Mouse (Mus musculus) hindbrain, embryonic 11.5 days (tissue): Measurements from ENCODE around the gene Rpl18a. TPM values are rescaled to one million over a fixed set of nuclear protein-coding genes. Genes with fewer than 3 reads are reported as not detected.

ENCODE experiments used
- ATAC-seq: fragments of 200-750 bp; cut with Nextera tagmentation; 2 replicates; pipeline ENCODE4 v1.8.0; 2017; ENCODE audit warnings: mild to moderate bottlenecking, moderate TSS enrichment, moderate library complexity; ENCODE audit not compliant: low FRiP score
- DNase-seq: peaks from one replicate; pipeline ENCODE4 v3.0.0-alpha.2; 2015; ENCODE audit warnings: low spot score
- H3K27ac ChIP-seq: fragments of 300-500 bp; sonication (generic); 2 replicates; pipeline ENCODE4 v1.5.1; 2014; ENCODE audit warnings: mild to moderate bottlenecking, low read depth, low read length
- H3K27me3 ChIP-seq: fragments of 300-500 bp; sonication (generic); 2 replicates; pipeline ENCODE4 v1.6.1; 2014; ENCODE audit warnings: mild to moderate bottlenecking, low read length, moderate library complexity, mixed read lengths; ENCODE audit not compliant: control insufficient read depth, insufficient read depth
- H3K36me3 ChIP-seq: fragments of 300-500 bp; sonication (generic); 2 replicates; pipeline ENCODE4 v1.6.1; 2014; ENCODE audit warnings: mild to moderate bottlenecking, low read length, moderate library complexity, mixed read lengths; ENCODE audit not compliant: control insufficient read depth, insufficient read depth
- H3K4me1 ChIP-seq: fragments of 300-500 bp; sonication (generic); replicated peaks from 2 replicates; pipeline ENCODE4 v1.6.1; 2014; ENCODE audit warnings: low read length, mixed read lengths; ENCODE audit not compliant: control insufficient read depth, insufficient read depth
- H3K4me2 ChIP-seq: fragments of 300-500 bp; sonication (generic); replicated peaks from 2 replicates; pipeline ENCODE4 v1.6.1; 2014; ENCODE audit warnings: mild to moderate bottlenecking, low read depth, low read length
- H3K4me3 ChIP-seq: fragments of 300-500 bp; sonication (generic); 2 replicates; pipeline ENCODE4 v1.5.1; 2014; ENCODE audit warnings: low read depth, low read length
- H3K9ac ChIP-seq: fragments of 300-500 bp; sonication (generic); 2 replicates; pipeline ENCODE4 v1.6.1; 2014; ENCODE audit warnings: low read depth, low read length
- H3K9me3 ChIP-seq: fragments of 300-500 bp; sonication (generic); 2 replicates; pipeline ENCODE4 v1.6.1; 2016; ENCODE audit warnings: low read length; ENCODE audit not compliant: control insufficient read depth
- WGBS: fragments of 180-500 bp; shearing (Covaris S2); extraction: QIAGEN DNeasy Blood & Tissue Kit; methylation state at CpG from one replicate; pipeline ENCODE4 v1.1.7; 2014; 5-methylcytosine and 5-hydroxymethylcytosine counted together
- polyA plus RNA-seq: library from polyadenylated mRNA; unstranded; fragments of >200 nt; fragmentation: Nextera tagmentation; extraction: Ambion mirVana; gene quantifications from 2 replicates; pipeline ENCODE4 v1.2.1, GENCODE M21; 2014

Gene Rpl18a
- polyA plus RNA-seq, 1 experiment from 2014 or later: 3,182 TPM

GRCm38 (mm10) chr8:70892896-70893655, 4.1 kb downstream of the Rpl18a start:
- H3K4me1 ChIP-seq: peaks cover 10% of the 10 kb centered on the region; the same call in 1 of the 2 replicates
- ATAC-seq (no peak), DNase-seq (no peak)
- H3K36me3 ChIP-seq: no peaks in the 10 kb centered on the region; the same call in 1 of the 2 replicates
- no peak overlapping the region for H3K27ac ChIP-seq
- WGBS: 25% methylated on average over 20 of the region's 20 CpGs
- peaks cover 39% of the 10 kb centered on the region for H3K27me3 ChIP-seq
- H3K4me2 ChIP-seq: no peak overlapping the region
- H3K4me3 ChIP-seq: no peak overlapping the region; the same call in 1 of the 2 replicates
- H3K9me3 ChIP-seq: no peaks in the 10 kb centered on the region
- no peak overlapping the region for H3K9ac ChIP-seq

- 2% methylated on average over 80 of the region's 80 CpGs for WGBS
- Histone ChIP-seq H3K9ac (no peak within 1 kb of the TSS), H3K4me2 (peak within 1 kb of the TSS; percentile 31), H3K4me3 (peak within 1 kb of the TSS; percentile 18; the same call in 1 of the 2 replicates), H3K27ac (no peak within 1 kb of the TSS), H3K4me1 (peaks cover 10% of the 10 kb centered on the region; the same call in 1 of the 2 replicates), H3K9me3 (no peaks in the 10 kb centered on the region), H3K27me3 (peaks cover 39% of the 10 kb centered on the region), H3K36me3 (no peaks in the 10 kb centered on the region; the same call in 1 of the 2 replicates)
- peak; percentile 53 for DNase-seq
- no peak for ATAC-seq
Measured at GRCm38 (mm10) chr8:70892022-70892895, 5.0 kb downstream of the Rpl18a start, which contains the start of gene Slc5a5. Gene Slc5a5 (minus strand): TSS chr8:70892757.

DNA sequence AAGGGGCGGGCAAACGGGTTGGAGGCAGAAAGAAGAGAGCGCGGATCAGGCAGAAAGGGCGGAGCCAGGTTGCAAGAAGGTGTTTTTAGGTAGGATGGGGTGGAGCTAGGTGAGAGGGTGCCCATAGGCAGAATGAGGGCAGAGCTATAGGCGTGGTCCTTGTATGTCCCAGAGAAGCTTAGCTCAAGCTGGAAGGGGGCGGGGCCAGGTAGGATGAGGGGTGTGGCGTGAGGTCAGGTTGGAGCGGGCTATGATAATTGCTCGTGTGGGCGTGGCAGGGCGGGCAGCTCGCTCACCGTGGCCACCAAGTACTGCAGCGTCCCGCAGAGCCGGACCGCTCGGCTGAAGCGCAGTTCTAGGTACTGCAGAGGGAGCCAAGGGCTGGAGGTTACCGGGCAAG, 5.9 kb downstream of the Rpl18a start:
- H3K4me2 ChIP-seq: no peak overlapping the region
- DNase-seq (no peak), ATAC-seq (no peak)
- H3K9me3 ChIP-seq: no peaks in the 10 kb centered on the region
- peaks cover 9% of the 10 kb centered on the region; the same call in 1 of the 2 replicates for H3K4me1 ChIP-seq
- no peak overlapping the region for H3K4me3 ChIP-seq
- H3K27me3 ChIP-seq: peaks cover 39% of the 10 kb centered on the region
- no peak overlapping the region for H3K9ac ChIP-seq
- WGBS: 6% methylated on average over 21 of the region's 21 CpGs
- no peaks in the 10 kb centered on the region; the same call in 1 of the 2 replicates for H3K36me3 ChIP-seq
- no peak overlapping the region for H3K27ac ChIP-seq

GRCm38 (mm10) chr8:70890656-70891055, 6.6 kb downstream of the Rpl18a start:
- 95% methylated on average over 5 of the region's 5 CpGs for WGBS
- Histone ChIP-seq H3K27me3 (peaks cover 39% of the 10 kb centered on the region), H3K9me3 (no peaks in the 10 kb centered on the region), H3K36me3 (no peaks in the 10 kb centered on the region; the same call in 1 of the 2 replicates), H3K27ac (no peak overlapping the region), H3K4me1 (peaks cover 7% of the 10 kb centered on the region; the same call in 1 of the 2 replicates), H3K4me2 (no peak overlapping the region), H3K4me3 (no peak overlapping the region), H3K9ac (no peak overlapping the region)
- ATAC-seq (no peak), DNase-seq (no peak)

DNA sequence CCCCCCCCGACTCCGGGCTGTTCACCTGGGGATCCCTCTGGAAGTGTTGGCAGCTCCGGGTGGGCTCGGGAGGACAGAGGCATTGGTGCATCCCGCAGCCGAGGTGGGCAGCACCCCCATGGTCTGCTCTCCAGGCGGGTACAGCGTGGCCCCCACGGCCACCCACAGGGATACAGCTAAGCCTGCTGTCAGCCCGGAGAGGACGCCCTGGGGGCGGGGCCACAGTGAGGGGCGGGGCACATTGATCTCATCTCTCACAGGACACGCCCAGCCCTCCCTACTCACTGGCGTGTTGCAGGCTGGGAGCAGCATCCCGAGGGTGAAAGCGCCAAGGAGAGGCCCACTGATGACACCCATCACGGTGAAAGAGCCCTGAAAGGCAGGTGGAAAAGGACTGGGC, 9.5 kb downstream of the Rpl18a start:
- peak overlapping the region; percentile 23; the same call in 1 of the 2 replicates for H3K4me2 ChIP-seq
- ATAC-seq (peak; percentile 26; the same call in 1 of the 2 replicates), DNase-seq (peak; percentile 53)
- no peaks in the 10 kb centered on the region for H3K9me3 ChIP-seq
- H3K4me1 ChIP-seq: peaks cover 7% of the 10 kb centered on the region; the same call in 1 of the 2 replicates
- 3% methylated on average over 17 of the region's 18 CpGs for WGBS
- peaks cover 28% of the 10 kb centered on the region for H3K27me3 ChIP-seq
- no peaks in the 10 kb centered on the region for H3K36me3 ChIP-seq
- H3K9ac ChIP-seq: no peak overlapping the region
- no peak overlapping the region for H3K27ac ChIP-seq
- 0 out of 2 replicates have a peak overlapping the region, but pooled peaks have one; percentile 6 for H3K4me3 ChIP-seq

- H3K9ac ChIP-seq: no peak overlapping the region
- H3K4me3 ChIP-seq: no peak overlapping the region
- H3K36me3 ChIP-seq: no peaks in the 10 kb centered on the region
- peaks cover 7% of the 10 kb centered on the region for H3K27me3 ChIP-seq
- no peak overlapping the region for H3K27ac ChIP-seq
- DNase-seq (peak; percentile 44), ATAC-seq (no peak)
- WGBS: 14% methylated on average over 12 of the region's 12 CpGs
- H3K4me1 ChIP-seq: no peaks in the 10 kb centered on the region; the same call in 1 of the 2 replicates
- H3K4me2 ChIP-seq: no peak overlapping the region
- no peaks in the 10 kb centered on the region for H3K9me3 ChIP-seq
Measured at GRCm38 (mm10) chr8:70885612-70886011, 11.6 kb downstream of the Rpl18a start.

DNA sequence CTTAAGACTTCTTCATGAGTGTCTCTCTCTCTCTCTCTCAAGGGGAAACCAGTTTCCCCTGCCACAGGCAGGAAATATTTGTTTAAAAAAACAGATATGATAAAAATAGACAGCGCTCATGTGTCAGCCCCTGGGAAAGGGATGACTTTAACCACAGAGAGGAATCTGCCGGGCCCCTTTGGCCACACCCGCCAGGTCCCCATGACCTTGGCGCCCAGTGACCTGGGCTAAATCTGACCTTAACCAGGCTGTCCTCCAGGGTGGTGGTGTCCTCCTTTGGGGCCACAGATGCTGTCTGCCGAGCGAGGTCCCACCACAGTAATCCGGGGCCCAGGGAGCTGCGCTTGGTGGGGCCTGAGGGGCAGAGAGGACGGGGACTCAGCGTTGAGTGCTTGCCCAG, 12.5 kb downstream of the Rpl18a start:
- Histone ChIP-seq H3K36me3 (no peaks in the 10 kb centered on the region), H3K4me2 (no peak overlapping the region), H3K9ac (no peak overlapping the region), H3K4me3 (no peak overlapping the region), H3K9me3 (no peaks in the 10 kb centered on the region), H3K27ac (no peak overlapping the region), H3K4me1 (peaks cover 3% of the 10 kb centered on the region), H3K27me3 (no peaks in the 10 kb centered on the region; the same call in 1 of the 2 replicates)
- DNase-seq: no peak
- 93% methylated on average over 10 of the region's 10 CpGs for WGBS
- no peak for ATAC-seq

DNA sequence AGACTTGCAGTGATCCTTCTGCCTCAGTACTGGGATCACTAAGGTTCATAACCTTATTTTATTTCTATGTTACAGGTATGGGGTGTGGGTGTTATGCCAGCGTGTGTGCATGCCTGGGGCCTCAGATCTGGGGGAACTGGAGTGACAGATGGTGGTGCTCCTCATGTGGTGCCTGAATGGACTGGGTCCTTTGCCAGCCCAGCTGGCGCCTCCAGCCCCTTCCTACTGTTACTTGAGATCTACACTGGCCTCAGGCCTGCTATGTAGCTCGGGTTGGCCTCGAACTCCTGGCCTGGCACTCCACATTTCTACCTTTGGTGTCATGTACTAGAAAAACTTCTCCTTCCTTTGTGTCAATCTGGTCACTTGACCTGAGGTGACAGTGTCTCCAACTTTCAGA, 13.0 kb downstream of the Rpl18a start:
- H3K36me3 ChIP-seq: no peaks in the 10 kb centered on the region
- DNase-seq: no peak
- no peak overlapping the region for H3K27ac ChIP-seq
- ATAC-seq: no peak
- 88% methylated on average over 4 of the region's 4 CpGs for WGBS
- no peak overlapping the region for H3K4me2 ChIP-seq
- peaks cover 3% of the 10 kb centered on the region for H3K4me1 ChIP-seq
- no peak overlapping the region for H3K4me3 ChIP-seq
- H3K27me3 ChIP-seq: no peaks in the 10 kb centered on the region; the same call in 1 of the 2 replicates
- no peaks in the 10 kb centered on the region for H3K9me3 ChIP-seq
- no peak overlapping the region for H3K9ac ChIP-seq
